Mouse (Mus musculus) heart, embryonic 16.5 days (tissue): Measurements from ENCODE around the gene Gm9970. TPM values are rescaled to one million over a fixed set of nuclear protein-coding genes. Genes with fewer than 3 reads are reported as not detected.

Source experiments
- ATAC-seq: fragments of 200-750 bp; cut with Nextera tagmentation; replicated peaks from 2 replicates; pipeline ENCODE4 v1.8.0; 2017; ENCODE audit warnings: moderate number of reproducible peaks; ENCODE audit not compliant: insufficient read depth, low FRiP score; ENCODE audit errors: extremely low read depth
- H3K27ac ChIP-seq: fragments of 300-500 bp; sonication (generic); 2 replicates; pipeline ENCODE4 v1.5.1; 2014; ENCODE audit warnings: mild to moderate bottlenecking, low read length, control low read depth, moderate library complexity
- H3K27me3 ChIP-seq: fragments of 300-500 bp; sonication (generic); 2 replicates; pipeline ENCODE4 v1.6.1; 2014; ENCODE audit warnings: low read length, mixed read lengths; ENCODE audit not compliant: control insufficient read depth, insufficient read depth
- H3K36me3 ChIP-seq: fragments of 300-500 bp; sonication (generic); 2 replicates; pipeline ENCODE4 v1.6.1; 2014; ENCODE audit not compliant: control insufficient read depth, insufficient read depth
- H3K4me1 ChIP-seq: fragments of 300-500 bp; sonication (generic); 2 replicates; pipeline ENCODE4 v1.6.1; 2014; ENCODE audit warnings: low read length, mixed read lengths; ENCODE audit not compliant: control insufficient read depth, insufficient read depth
- H3K4me2 ChIP-seq: fragments of 300-500 bp; sonication (generic); 2 replicates; pipeline ENCODE4 v1.6.1; 2014; ENCODE audit warnings: low read depth, mild to moderate bottlenecking, control low read depth, low read length
- H3K4me3 ChIP-seq: fragments of 300-500 bp; sonication (generic); 2 replicates; pipeline ENCODE4 v1.5.1; 2014; ENCODE audit warnings: mild to moderate bottlenecking, control low read depth, low read length
- H3K9ac ChIP-seq: fragments of 300-500 bp; sonication (generic); 2 replicates; pipeline ENCODE4 v1.6.1; 2014; ENCODE audit warnings: low read length, control low read depth
- H3K9me3 ChIP-seq: fragments of 300-500 bp; sonication (generic); replicated peaks from 2 replicates; pipeline ENCODE4 v1.6.1; 2016; ENCODE audit warnings: low read length; ENCODE audit not compliant: control insufficient read depth
- WGBS: fragments of 180-500 bp; shearing (Covaris S2); extraction: QIAGEN DNeasy Blood & Tissue Kit; methylation state at CpG from one replicate; pipeline ENCODE4 v1.1.7; 2014; 5-methylcytosine and 5-hydroxymethylcytosine counted together
- polyA plus RNA-seq: library from polyadenylated mRNA; unstranded; fragments of >200 nt; fragmentation: Nextera tagmentation; extraction: Ambion mirVana; gene quantifications from 2 replicates; pipeline ENCODE4 v1.2.1, GENCODE M21; 2015

The Gm9970 gene
- polyA plus RNA-seq, 1 experiment from 2014 or later: 0.29 TPM

GRCm38 (mm10) chr5:31250716-31251115 lies 9.7 kb upstream of the Gm9970 start:
- Histone ChIP-seq H3K4me3 (no peak overlapping the region), H3K4me2 (no peak overlapping the region), H3K9ac (no peak overlapping the region), H3K27me3 (no peaks in the 10 kb centered on the region), H3K36me3 (peaks cover 55% of the 10 kb centered on the region), H3K27ac (no peak overlapping the region), H3K4me1 (peaks cover 12% of the 10 kb centered on the region), H3K9me3 (no peaks in the 10 kb centered on the region)
- ATAC-seq: no peak
- WGBS: 57% methylated on average over 4 of the region's 4 CpGs

DNA sequence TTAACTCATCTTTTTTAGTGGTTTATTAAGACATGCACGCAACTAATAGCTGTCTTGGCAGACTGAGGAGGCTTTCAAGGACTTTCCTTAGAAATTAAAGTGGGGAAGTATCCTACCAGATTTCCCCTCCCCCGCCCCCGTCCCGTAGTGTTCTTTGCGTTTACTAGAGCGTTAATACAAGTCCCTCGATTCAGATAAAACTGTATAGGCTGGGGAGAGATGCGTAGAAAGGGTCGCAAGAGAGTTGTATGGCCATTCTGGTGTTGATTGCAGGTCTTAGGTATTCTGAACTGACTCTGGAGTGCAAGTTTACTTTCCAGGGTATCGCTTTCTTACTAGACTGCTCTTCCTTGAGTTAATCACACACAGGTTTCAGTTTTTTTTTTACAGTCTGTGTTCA lies 1.2 kb upstream of the Gm9970 start:
- Histone ChIP-seq H3K4me1 (peaks cover 12% of the 10 kb centered on the region), H3K9me3 (no peaks in the 10 kb centered on the region), H3K36me3 (peaks cover 28% of the 10 kb centered on the region), H3K27me3 (no peaks in the 10 kb centered on the region), H3K9ac (peak overlapping the region; percentile 92), H3K4me3 (peak overlapping the region; percentile 72), H3K4me2 (peak overlapping the region; percentile 84), H3K27ac (no peak overlapping the region; the same call in 1 of the 2 replicates)
- no peak for ATAC-seq
- 20% methylated on average over 10 of the region's 10 CpGs for WGBS

DNA sequence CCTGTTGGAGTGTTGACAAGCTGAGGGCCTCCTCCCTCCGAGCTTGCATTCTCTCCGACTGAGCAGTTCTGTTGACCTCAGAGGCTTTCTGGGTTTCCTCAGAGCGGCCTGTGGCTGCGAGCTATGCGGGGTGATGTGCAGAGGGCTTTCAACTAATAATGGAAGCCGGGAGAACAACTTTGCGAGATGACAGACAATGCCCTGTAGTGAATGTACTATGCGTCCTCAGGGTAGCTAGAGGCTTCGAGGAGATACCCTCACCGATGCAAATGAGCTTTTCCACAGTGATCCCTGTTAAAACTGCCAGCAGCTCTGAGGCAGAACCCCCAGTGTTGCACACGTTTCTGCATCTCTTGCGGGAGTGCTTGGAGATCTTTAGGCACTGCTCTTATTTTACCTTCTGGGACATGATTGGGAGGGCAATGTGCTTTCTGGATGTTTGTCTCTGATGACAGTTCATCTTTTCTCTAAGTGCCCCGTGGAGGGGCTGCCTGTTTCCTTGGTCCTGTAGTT lies 546 bp upstream of the Gm9970 start:
- Histone ChIP-seq H3K36me3 (peaks cover 25% of the 10 kb centered on the region), H3K9me3 (no peaks in the 10 kb centered on the region; the same call in 1 of the 2 replicates), H3K4me3 (peak overlapping the region; percentile 72), H3K4me1 (peaks cover 12% of the 10 kb centered on the region), H3K27me3 (no peaks in the 10 kb centered on the region), H3K27ac (peak overlapping the region; percentile 96), H3K9ac (peak overlapping the region; percentile 92), H3K4me2 (peak overlapping the region; percentile 84)
- under 1% methylated on average over 13 of the region's 13 CpGs for WGBS
- no peak for ATAC-seq

- no peak overlapping the region for H3K4me2 ChIP-seq
- ATAC-seq: no peak
- no peaks in the 10 kb centered on the region for H3K27me3 ChIP-seq
- WGBS: 44% methylated on average over 1 of the region's 1 CpGs
- H3K9ac ChIP-seq: no peak overlapping the region
- H3K4me1 ChIP-seq: peaks cover 1% of the 10 kb centered on the region; the same call in 1 of the 2 replicates
- H3K36me3 ChIP-seq: no peaks in the 10 kb centered on the region
- H3K4me3 ChIP-seq: no peak overlapping the region
- no peak overlapping the region for H3K27ac ChIP-seq
- no peaks in the 10 kb centered on the region for H3K9me3 ChIP-seq
Observed at GRCm38 (mm10) chr5:31226641-31227040, 14.4 kb downstream of the Gm9970 start.

- Histone ChIP-seq H3K4me2 (no peak overlapping the region), H3K36me3 (no peaks in the 10 kb centered on the region), H3K27me3 (no peaks in the 10 kb centered on the region), H3K4me1 (peaks cover 20% of the 10 kb centered on the region), H3K9me3 (no peaks in the 10 kb centered on the region), H3K4me3 (no peak overlapping the region), H3K9ac (no peak overlapping the region), H3K27ac (no peak overlapping the region)
- ATAC-seq: no peak
- WGBS: 90% methylated on average over 9 of the region's 9 CpGs
Observed at GRCm38 (mm10) chr5:31222696-31223095, 18.3 kb downstream of the Gm9970 start.

- Histone ChIP-seq H3K9ac (peak overlapping the region; percentile 91), H3K27ac (peak overlapping the region; percentile 93), H3K4me2 (peak overlapping the region; percentile 95), H3K4me3 (peak overlapping the region; percentile 87), H3K9me3 (no peaks in the 10 kb centered on the region), H3K4me1 (peaks cover 20% of the 10 kb centered on the region), H3K27me3 (no peaks in the 10 kb centered on the region), H3K36me3 (no peaks in the 10 kb centered on the region)
- no peak for ATAC-seq
- WGBS: 19% methylated on average over 11 of the region's 11 CpGs
Observed at GRCm38 (mm10) chr5:31221304-31221945, 19.6 kb downstream of the Gm9970 start.

DNA sequence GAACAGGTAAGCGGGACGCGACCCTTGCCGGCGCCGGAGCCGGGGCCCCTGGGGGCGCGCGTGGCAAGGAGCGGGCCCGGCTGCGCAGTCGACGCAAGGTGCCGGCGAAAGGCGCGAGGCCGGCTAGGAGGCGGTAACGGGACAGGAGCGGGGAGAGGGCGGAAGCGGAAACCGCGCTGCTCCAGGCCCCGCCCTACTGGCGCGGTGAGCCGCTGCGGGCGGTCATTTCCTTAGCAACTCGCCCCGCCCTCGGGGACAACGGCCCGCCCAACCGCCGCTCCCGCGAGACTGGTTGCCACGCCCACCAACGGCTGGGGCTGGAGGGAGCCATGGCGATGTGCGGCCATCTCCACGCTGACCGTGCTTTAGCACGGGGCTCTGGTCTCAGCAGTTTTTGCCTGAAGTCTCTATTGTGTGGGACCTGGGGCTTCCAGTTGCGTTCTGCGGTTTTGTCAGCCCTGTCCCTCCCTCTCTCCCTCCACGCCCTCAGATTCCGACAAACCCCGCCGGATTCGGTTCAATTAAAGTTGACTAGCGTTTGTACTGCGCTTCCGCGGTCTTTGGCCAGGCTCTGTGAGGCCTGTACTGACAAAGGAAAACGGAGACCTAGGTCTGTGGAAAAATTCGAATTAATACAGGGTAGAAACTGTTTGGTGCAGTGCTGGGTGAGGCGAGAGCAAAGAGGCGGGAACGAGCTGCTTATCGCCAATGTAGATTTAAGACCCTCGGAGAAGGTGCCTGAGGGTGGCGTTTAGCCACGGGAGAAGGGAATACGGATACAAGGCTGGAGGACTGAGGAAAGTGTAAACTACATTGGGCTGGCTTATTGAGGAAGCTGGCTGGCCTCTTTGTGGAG lies 20.4 kb downstream of the Gm9970 start, which contains the start of gene Ppm1g:
Ppm1g (minus strand) TSS at position 240 of the 856 bp plus-strand sequence.
- H3K4me2 ChIP-seq: peak within 1 kb of the TSS; percentile 95
- peak; percentile 96 for ATAC-seq
- H3K9ac ChIP-seq: peak within 1 kb of the TSS; percentile 91
- H3K4me1 ChIP-seq: peaks cover 20% of the 10 kb centered on the region
- no peaks in the 10 kb centered on the region for H3K9me3 ChIP-seq
- H3K4me3 ChIP-seq: peak within 1 kb of the TSS; percentile 87
- under 1% methylated on average over 70 of the region's 70 CpGs for WGBS
- peak within 1 kb of the TSS; percentile 93 for H3K27ac ChIP-seq
- no peaks in the 10 kb centered on the region for H3K36me3 ChIP-seq
- no peaks in the 10 kb centered on the region for H3K27me3 ChIP-seq

- ATAC-seq: peak; percentile 50
- peak overlapping the region; percentile 71 for H3K4me2 ChIP-seq
- WGBS: under 1% methylated on average over 38 of the region's 40 CpGs
- peak overlapping the region; percentile 90 for H3K9ac ChIP-seq
- no peaks in the 10 kb centered on the region for H3K36me3 ChIP-seq
- H3K27ac ChIP-seq: peak overlapping the region; percentile 91
- peaks cover 20% of the 10 kb centered on the region for H3K4me1 ChIP-seq
- H3K9me3 ChIP-seq: no peaks in the 10 kb centered on the region
- no peaks in the 10 kb centered on the region for H3K27me3 ChIP-seq
- peak overlapping the region; percentile 87 for H3K4me3 ChIP-seq
Observed at GRCm38 (mm10) chr5:31219911-31220447, 21.1 kb downstream of the Gm9970 start.
